Mouse (Mus musculus) adrenal gland (tissue): Measurements from ENCODE around the gene Ccdc175.

Source experiments
- intact Hi-C: fragments of 180-260 bp; cut with DNase I; formaldehyde crosslinking; loops from one replicate; pipeline ENCODE4 v1.15.1; 2025
- long read RNA-seq, 2 experiments: library from polyadenylated mRNA; unstranded; transcript quantifications; one replicate each; pipeline ENCODE4 v2.0.0; 2020; ENCODE audit warnings: borderline replicate concordance in 1 of 2; ENCODE audit not compliant: insufficient replicate concordance in 1 of 2

Gene Ccdc175
- long read RNA-seq, experiment 1, partial matches to known transcripts, result 0 of 1 reads
- long read RNA-seq, experiment 1, other reads (novel, unspliced or antisense), result 1 of 1 reads
- long read RNA-seq, experiment 2, result 0 reads

DNA sequence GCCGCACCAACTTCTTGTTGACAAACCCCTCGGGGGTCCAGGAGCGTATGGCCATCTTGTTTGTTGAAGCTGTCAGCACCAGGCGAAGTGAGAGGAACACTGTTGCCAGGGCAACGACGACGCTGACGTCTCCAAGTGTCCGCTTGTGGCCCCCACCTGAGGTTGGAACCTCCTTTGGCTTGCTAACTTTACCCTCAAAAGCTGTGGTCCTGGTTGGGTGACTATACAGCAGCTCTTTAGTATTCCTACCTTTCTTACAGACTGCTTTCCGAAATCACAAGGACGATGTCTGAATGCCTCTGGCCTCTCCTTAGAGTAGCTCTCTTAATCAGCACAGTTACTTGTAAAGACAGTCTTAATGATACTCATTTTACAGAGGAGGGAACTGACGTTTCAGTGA, at the start of gene Ccdc175:
Ccdc175 (minus strand) TSS at position 101 of the 400 bp plus-strand sequence.
- intact Hi-C loops, result no loop called here

DNA sequence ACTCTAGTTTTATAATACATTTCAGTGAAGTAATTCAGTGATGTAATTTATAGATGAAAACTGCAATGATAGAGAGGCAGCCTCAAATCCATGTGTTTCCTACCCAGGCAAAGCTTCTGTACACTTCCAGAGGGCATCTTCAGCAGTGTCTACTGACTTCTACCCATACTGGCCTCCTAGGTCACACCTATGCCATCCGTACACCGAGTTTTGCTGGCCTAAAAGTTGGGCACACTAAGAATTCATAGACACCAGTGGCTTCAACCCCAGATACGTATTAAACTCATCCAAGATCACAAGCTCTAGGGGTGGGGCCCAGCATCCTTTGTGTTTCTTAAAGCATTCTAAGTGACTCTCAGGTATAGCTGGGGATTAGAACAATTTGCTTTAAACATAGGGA, 49.3 kb upstream of the Ccdc175 start:
- intact Hi-C loops, result loop anchor here (10.0 kb wide), 1 partner anchor 129 kb away; no protein-coding TSS in a partner anchor

- intact Hi-C loops, result loop anchor here (10.0 kb wide), 1 partner anchor 128 kb away; no protein-coding TSS in a partner anchor
Measured at GRCm38 (mm10) chr12:72232826-72233790, 48.3 kb upstream of the Ccdc175 start.

DNA sequence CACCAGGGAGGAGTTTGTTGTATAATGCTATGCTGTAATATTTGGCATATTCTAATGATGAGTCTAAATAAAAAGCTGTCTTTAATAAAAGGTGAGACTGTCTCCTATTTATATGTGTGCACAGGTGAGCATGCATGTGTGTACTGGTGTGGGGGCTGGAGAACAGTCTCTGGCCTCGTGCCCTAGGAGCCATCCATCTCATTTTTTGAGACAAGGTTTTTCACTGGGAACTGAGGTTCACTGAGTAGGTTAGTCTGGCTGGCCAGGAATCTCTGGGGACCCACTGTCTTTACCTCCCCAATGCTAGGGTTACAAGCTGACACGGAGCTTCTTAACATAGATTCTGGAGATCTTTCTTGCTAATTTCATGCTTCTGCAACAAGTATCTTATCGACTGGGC, 47.3 kb upstream of the Ccdc175 start:
- intact Hi-C loops, result loop anchor here (10.0 kb wide), 1 partner anchor 127 kb away; no protein-coding TSS in a partner anchor

DNA sequence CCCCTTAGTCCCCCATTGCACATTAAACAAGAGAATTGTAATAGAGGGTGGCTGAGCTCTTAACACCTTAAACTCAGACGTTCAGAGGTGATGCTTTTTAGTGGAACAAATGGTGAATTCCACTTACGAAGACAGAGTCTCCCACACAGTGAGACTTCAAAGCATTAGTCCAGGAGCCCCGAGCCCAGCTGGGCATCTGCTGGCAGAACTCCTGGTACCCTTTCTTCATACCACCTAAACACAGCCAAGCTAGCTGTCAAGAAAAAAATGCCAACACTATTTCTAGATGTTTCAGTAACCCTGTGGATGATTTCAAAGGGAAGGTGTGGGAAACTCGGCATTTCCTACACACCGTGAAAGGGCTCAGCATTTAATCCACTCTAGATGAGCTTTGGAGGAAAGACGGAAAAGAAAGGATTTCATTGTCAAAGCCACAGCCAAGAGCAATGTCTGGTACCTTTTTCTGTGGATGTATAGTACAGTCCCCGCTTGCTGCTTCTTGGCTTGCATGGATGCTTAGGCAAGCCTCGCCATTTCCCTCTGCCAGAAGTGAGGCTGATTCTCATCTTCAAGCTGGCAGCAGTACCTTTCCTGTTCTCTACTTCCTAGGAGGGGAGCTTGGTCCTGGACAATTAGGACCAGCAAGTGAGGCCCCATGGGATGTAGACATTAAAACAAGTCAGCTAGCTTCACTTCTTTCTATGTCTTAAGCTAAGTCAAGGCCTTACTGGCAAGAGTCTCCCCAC, 44.8 kb upstream of the Ccdc175 start:
- intact Hi-C loops, result loop anchor here (10.0 kb wide), 1 partner anchor 125 kb away; no protein-coding TSS in a partner anchor

DNA sequence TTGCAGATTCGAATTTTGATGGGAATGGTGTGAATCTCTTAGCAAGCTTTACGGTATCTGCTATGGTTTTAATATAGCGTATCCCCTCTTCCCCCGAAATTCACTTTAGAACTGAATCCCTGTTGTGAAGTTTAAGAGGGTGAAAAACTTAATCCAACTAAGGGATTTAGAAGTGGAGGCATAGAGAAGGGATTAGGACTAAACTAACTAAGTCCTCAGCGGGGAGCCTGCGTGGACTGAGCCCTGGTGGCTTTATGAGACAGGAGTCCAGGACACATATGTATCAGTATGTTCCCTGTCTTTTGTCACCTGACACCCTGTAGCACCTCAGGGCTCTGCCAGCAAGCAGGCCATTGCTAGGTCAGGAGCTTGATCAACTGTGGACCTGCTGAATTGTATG, 42.9 kb upstream of the Ccdc175 start:
- intact Hi-C loops, result no loop called here

DNA sequence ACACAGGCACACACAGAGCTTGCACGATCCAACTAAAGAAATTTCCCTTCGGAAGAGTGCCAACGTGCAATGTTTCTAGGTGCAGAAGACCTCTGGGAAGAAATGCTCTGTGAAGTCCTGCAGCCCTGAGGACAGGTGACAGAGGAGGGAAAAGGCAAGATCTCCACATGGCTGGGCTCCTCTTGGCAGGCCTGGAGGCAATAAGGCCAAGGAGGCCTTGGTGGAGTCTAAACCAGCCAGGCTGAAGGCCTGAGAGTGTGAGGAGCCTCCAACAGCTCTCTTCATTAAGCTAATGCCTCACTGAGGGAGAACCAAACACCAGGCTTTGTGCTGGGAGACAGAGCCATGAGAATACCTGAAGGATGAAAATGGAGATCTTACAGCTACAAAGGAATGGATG, 40.5 kb upstream of the Ccdc175 start:
- intact Hi-C loops, result no loop called here

DNA sequence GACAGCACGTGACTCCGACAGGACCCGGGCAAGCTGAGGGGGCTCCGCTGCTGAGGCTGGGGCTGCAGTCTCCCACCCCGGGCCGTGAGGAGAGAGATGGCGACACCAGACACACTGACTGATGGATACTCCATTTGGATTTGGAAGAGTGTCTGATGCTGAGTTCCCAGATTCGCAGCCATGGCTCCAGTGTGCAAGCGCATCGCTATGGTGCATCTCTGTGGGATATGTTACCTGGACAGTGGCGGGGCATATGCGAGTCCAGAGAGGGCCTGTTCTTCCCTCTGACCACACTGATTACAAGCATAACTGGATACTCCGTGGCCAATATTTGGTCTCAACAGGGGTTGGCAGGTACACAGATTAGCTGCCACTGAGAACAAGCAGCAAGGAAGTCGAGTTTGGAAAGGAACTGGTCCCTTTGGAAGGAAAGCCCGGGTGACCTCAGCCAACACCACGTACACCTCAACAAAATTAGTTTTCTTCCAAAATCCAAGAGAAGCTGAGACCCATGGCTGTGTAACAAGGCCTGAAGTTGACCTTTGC, 38.8 kb upstream of the Ccdc175 start:
- intact Hi-C loops, result no loop called here

DNA sequence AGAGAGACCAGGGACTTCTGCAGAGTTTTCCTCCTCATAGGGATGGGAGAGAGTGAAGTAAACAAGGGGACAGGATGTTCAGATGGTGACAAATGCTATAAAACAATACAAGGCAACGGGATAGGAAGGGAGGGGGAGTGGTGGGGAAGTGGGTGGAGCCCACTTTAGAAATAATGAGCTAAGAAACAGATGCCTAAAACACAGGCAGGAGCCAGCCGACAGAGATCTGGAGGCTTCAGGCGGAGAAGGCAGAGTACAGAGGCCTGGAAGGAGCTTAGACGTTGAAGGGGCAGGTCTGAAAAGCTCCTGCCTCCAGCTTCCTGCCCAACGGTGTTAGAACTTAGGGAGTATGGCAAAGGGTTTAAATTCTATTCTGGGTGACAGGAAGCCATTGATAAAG, 28.7 kb upstream of the Ccdc175 start:
- intact Hi-C loops, result no loop called here

DNA sequence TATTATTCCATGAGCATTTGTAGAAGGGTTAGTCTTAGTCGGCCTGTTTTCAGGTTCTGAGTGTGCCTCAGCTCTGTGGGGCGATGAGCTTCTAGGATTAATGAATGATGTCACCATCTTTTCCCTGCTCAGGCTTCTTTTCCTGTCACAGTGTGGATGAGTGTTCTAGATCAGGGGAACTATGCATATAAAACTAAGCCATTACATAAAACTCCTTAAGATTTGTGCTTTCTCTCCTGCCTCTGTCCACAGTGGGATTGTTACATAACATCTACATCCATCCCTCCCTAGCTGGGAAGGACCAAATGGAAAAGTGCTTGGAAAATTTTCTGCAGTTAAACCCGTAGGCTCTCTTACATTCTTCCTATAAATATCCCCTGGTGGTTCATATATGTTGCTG, 16.0 kb upstream of the Ccdc175 start:
- intact Hi-C loops, result no loop called here

DNA sequence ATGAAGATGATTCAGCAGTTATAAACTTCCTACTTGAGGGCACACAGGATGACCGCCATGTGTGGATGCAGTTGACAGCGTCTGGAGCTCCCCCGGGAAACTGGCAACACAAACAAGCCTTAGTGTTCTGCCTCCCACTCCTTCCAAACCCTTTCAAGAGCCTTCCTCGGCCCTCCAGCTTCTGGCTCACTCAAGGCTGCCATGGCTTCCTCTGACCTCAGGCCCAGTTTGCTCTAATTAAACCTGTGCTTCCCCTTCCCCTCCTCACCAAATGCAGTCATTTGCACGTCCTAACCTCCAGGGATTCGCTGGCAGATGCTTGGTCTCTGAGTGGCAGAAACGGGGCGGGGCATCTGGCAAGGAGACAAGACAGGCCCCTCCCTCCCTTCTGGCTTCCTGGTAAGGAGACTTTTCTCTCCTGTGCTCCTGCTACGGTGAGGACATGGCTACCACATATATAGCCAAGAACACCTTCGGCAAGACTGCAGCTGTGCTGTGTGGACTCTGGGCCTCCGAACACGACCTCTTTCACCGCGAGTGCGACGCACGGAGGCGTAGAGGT, 13.2 kb upstream of the Ccdc175 start:
- intact Hi-C loops, result no loop called here

DNA sequence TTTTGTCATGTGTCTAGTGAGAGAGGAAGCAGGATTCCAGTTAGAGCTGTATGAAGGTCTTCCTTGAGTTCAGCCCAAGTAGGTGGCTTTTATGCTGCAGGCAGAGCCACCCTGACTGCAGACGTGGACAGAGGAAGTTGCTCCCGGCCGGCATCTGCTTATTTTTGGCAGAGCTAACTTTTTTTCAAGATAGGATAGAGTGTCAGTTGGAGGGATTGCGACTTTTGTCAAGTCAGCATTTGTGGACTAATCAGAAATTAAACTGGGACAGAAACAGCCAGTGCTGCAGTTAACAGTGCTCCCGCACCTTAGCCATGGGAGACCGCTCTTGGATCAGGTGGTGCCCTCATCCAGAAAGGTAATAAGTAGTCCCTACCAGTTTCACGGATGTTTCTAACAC, 12.6 kb upstream of the Ccdc175 start:
- intact Hi-C loops, result no loop called here

DNA sequence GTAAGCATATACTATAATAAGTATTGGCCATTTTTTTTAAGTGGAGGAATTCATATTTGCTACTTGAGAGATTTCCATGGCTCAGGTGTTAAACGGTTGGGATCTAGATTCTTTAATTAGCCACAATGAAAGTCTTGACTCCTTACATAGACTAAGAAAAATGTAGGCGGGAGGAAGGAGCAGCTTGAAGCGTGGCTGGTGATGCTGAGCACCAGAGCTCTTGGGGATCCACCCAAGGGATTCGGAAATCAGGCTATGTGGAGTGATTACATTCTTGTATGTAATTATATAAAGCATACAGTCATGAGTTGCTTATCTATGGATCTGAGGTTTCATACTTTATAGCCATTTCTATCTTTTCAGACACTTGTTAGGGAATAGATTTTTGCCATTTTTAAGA, 5.3 kb downstream of the Ccdc175 start:
- intact Hi-C loops, result no loop called here

DNA sequence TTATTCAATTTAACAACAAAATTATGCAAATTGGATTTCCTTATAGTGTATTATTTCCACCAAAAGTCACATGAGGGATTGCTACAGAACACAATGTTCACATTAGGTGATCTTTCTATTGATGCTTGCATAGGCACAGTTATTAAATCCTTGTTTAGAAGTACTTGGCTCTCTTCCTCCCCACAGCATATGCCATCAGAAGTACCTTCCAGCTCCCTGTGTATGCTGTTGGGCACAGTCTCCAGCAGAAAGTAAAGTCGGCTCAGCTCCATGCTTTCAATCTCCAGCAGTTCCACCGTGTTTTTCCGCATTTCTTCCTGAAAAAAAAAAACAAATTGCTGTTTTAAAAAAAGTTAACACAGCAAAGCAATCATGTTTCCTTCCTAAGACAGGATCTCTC, 6.5 kb downstream of the Ccdc175 start:
- intact Hi-C loops, result no loop called here

DNA sequence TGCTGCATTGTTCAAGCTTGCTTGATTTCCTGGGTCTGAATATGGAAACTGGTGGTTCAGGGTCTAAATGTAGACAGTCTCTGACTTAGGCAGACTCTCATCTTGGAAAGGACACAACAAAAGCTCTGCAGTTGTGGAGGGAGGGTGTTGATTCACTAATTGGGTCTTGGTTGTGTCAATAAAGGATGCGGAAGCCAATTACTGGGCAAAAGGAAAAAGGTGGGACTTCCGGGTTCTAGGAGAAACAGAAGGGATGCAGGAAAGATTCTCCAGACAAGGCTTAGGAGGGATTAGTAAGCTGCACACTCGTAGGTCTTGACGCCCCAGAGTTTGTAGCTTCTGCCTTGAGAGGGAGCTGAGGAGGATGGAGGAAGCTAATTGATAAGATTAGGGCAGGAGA, 26.4 kb downstream of the Ccdc175 start:
- intact Hi-C loops, result no loop called here

DNA sequence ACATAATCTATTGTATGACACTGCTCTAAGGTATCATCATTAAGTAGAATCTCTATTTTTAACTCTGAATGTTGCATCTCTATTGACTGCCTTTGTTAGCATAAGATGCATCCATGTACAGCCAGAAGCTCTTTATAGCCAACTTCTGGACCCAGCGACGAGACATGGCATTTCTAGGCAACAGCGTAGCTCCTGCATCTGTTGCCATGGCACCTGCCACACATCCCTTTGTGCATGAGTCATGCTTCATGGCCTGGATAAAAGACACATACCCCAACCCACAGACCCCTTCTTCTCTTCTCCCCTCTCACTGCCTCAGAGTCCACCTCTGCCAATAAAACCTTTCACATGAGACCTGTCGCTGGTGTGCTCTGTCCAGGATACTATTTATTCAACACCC, 34.0 kb downstream of the Ccdc175 start:
- intact Hi-C loops, result no loop called here

DNA sequence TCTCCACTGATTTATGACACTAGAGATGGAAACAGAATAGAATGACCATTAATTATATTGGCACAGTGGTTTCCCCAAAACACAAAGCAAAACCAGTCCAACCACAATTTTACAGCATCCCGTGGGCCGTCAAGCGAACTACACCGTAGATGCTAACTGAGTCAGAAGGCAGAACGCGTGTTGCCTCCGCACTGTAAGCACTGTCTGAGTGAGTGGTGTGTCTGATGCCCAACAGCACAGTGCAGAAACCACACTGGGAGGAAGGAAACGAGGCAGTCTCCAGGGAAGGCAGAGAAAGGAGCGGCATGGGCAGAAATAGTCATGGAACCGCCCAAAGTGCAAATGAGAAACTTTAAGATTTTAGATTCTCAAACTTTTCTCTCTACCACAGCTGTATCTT, 55.6 kb downstream of the Ccdc175 start:
- intact Hi-C loops, result no loop called here

DNA sequence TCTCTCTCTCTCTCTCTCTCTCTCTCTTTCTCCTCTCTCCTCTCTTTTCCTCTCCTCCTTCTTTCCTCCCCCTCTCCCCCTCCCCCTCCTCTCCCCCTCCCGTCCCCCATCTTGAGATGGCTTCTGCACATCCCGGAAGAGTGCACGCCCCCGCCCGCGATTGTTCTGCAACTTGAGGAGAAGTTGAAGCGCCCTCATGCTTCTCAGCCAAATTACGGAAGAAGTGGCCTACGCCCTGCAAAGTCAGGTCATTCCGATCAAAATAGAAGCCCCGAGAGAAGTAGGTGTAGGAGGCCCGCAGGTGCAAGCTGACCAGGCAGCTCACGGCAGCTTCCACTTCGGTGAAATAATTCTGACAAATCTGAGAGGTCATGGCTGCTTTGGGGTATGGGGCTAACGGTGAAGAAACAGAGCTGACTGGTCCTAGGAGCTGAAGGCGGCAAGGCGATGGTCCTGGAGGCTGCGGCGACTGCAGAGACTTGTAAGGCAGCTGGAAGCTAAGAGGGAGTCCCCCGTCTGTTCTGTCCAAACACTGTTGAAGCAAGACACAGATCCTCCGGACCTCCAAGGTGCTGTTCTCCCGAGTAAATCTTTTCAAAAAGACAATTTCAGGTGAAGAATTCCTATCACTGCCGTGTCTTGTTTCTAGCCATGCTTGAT, 69.0 kb downstream of the Ccdc175 start:
- intact Hi-C loops, result no loop called here

GRCm38 (mm10) chr12:72115126-72115525, 69.7 kb downstream of the Ccdc175 start:
- intact Hi-C loops, result no loop called here

DNA sequence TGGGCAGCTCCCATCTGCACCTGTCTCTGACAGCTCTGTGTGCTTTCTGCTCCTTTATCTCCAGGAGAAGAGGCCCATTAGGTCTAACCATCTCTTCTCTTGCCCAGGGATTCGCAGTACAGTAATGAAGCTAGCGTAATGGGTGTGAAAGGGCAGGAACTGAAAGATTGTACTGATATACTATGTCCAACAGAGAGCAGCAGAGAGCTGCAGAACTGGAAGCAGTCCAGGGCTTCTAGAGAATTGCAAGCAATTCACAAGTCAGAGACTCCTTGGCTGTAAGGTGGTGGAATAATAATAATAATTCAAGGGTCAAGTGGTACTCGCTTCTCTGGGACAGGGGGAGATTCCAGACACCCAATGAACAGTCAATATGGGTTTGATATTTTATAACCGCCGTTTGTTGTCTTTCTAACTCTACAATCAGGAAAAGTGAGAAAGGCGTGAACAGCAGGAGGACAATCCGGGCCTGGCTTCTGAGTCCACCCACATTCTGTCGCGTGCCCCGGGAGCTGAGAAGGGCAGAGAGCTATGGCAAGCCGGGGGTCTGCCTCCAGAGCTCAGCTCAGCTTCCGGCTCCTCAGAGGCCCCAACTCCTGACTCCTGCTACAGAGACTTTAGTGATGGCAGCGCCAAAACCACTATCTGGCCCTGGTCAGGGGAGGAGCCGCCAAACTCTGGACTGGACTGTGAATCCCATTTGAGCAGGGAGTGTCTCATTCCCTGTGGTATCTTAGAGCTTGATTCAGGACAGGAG, 80.1 kb downstream of the Ccdc175 start:
- intact Hi-C loops, result loop anchor here (2.0 to 10.0 kb wide), 3 partner anchors 130 to 322 kb away; no protein-coding TSS in a partner anchor
